Mouse (Mus musculus): ENCODE results near the gene Nlrc3.

- TF ChIP-seq CTCF (conservative IDR thresholded peaks at IDR 0.05; ENCODE audit: insufficient read depth, insufficient read length, low read depth, low read length) (no peak), POLR2A (IDR thresholded peaks at IDR 0.05; ENCODE audit: low read depth, low read length) (no peak)
Measured at GRCm38 (mm10) chr16:4012882-4013570, 36.6 kb upstream of the Nlrc3 start.
